Mouse (Mus musculus): Measurements from ENCODE around the gene Wfdc5.
A peak's percentile ranks its signal among the peaks of the same experiment; 100 is the strongest.

The Wfdc5 gene

DNA sequence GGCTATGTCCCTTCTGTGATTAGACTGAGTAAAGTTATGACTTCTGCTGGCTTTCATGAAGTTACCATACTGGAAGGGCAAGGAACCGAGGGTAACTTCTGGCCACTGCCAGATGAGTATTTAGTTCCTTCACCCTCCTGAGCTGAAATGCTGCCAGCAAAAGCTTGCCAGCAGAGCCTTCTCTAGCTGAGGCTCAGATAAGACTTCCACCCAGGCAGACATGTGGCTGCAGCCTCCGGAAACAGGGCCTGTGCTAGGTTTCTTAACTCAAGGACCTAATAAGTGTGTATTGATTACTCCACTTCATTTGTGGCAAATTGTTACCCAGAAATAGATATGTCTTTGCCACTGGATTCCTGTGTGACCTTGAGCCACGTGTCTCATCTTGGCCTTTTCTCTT lies 9.1 kb downstream of the Wfdc5 start:
- no peak for DNase-seq

DNA sequence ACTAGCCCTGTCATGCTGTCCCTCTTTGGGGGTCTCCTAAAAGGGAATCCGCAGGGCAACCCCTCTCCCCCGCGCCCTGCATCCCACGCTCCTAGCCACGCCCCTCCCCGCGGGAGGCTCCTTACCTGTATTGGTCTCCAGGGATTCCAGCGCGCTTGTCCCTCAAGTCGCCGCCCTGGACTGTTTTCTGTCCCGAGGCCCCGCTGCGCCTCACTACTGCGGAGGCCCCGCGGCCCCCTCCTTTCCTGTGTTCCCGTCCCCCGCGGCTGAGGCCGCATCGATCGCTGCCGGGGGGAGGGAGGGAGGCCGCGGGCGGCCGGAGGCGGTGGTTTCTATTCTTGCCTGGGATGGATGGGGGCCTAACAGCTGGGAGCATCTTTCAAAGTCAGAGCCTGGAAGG lies 11.6 kb downstream of the Wfdc5 start, which contains the start of gene Kcns1:
Gene Kcns1, minus strand, starts transcription at position 212 of the 400 bp plus-strand sequence.
- DNase-seq = no peak

DNA sequence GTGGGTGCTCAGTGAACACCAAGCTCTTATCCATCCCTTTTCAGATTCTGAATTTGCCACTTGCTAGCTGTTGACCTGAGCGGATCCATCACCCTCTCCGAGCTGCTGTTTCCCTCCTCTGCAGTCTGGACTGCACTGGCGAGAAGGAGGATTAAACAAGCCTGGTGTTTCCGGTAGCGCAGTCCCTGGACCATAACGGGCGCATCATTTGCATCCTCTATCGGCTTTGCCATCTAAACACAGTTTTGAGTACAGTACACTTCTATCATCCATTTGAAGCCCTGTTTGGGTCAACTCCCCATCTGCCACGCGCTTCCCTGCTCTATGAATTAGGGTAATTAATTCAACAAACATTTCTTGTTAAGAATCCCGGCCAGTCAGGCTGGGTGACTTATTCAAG lies 12.2 kb downstream of the Wfdc5 start:
- DNase-seq = no peak

GRCm38 (mm10) chr2:164168571-164168946 lies 14.0 kb downstream of the Wfdc5 start:
- no peak for DNase-seq

DNA sequence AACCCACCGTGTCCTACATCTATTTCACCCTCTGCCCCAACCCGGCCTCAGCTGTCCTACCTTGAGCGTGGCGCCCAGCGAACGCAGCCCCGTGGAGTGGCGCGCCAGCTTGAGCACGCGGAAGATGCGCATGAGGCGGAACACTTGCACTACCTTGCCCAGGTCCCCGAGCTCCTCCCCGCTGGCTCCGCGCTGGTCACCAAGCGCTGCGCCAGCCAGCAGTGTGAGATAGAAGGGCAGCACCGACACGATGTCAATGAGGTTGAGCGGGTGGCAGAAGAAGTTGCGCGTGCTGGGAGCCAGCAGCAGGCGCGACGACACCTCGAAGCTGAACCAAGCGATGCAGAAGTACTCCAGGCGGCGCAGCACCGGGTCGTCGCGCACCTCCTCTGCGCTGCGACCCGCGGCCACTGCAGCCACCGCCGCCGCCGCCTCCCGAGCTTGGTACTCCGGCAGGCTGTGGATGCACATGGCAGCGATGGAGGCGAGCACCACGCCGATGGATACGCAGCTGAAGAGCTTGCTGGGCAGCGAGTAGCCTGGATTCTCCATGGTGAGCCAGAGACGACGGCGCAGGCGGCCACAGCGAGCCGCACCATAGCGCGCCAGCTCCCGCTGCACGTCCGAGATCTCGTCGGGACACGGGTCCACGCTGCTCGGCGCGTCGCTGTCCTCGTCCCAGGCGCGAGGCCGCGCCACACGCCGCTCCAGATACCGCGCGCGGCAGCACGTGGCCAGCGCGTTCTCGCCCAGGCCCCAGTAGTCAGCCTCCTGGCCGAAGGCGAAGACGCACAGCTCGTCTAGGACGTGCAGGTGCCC lies 14.6 kb downstream of the Wfdc5 start:
- DNase-seq = no peak

- DNase-seq = no peak
These were observed 17.6 kb downstream of the Wfdc5 start for GRCm38 (mm10) chr2:164164941-164165340.

DNA sequence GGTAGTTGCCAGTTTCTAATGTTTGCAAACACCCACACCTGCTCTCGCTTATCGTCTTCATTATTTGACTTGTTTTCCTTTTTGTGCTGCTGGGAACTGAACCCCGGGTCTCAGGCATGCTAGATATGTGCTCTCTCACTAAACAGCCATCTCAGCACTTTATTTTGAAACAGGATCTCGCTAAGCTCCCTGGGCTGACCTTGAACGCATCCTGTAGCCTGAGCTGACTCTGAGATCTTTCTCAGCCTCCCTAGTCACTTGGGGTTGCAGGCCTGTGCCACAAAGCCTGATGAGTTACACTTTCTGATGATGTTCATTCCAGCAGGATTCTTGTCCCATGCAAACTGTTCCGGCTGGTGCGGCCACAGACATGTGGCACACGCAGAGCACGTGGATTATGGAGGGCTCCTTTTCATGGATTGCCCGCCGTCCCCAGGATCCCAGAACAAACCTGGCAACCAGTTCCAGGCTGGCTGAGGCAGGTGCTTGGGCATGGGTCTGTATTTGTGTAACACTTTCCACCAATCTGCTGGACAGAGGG lies 21.0 kb downstream of the Wfdc5 start:
- DNase-seq = no peak

DNA sequence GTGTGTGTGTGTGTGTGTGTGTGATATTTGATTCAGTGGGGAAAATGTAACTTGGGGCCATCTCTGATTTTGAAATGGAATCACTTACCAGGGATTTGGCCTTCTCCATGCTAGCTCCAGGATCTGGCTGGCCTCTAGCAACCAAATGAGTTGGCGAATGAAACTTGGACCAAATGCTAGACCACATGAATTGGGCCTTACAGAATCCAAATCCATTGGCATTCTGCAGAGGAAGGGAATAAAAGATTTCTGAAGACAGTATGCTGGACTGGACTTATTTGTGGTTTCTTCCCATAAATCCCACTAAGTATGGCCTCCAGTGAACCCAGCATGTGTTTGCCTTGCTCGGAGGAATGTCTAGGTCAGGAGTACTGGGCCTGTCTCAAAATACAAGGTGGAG lies 23.7 kb downstream of the Wfdc5 start:
- DNase-seq = no peak

DNA sequence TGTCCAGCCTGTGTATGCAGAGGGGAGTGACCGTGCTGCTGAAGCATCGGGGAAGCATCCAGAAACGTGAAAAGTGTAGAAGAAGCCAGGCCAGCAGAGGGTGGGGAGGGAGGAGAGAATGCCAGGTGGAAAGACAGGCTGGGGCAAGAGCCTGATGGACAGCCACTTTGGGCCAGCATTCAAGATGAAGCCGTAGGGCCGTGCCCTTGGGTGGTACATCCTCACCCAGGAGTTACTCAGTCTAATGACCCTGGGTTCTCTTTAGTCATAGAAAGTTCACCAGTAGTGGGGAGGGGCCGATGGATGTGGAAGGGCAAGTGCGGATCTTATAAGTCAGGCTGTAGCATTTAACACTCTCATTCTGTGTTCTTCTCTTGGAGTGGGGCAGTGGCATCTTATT lies 26.4 kb downstream of the Wfdc5 start:
- DNase-seq = no peak

DNA sequence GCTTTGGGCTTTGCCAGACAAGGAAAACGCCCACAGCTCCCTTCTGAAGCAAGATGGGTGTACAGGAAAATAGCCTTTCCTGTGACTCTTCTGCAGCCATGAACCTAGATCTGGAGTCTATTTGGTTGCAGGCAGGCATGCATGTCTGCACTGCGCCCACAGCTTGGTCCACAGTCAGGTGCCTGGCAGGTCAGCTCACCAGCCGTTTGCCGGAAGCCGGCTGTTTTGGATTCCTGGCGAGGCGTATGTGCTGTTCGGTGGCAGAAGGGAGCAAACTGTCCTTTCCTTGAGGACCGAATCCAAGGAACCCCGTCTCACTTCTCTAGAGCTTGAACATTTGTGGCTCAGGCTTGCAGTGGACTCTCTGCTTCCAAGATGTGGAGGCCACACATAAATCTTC lies 28.5 kb downstream of the Wfdc5 start:
- DNase-seq = no peak

GRCm38 (mm10) chr2:164152341-164152740 lies 30.2 kb downstream of the Wfdc5 start:
- DNase-seq = no peak

- no peak for DNase-seq
These were observed 32.3 kb downstream of the Wfdc5 start for GRCm38 (mm10) chr2:164150086-164150760.

DNA sequence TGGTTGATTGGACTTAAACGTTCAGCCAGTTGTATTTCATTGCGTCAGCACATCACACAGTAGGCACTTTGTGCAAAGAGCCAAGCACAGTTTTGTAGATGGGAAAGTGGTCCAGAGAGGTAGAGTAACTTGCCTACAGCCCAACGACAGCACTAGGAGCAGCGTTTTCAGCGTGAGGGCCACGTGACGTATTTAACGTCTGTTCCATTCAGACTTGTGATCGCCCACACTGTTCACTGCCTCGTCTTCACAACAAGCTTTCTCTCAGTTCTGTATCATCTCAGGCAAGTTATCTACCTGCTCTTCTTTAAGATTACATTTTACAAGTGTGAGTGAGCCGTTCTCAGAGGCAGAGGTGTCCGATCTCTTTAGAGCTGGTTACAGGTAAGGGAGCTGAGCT lies 36.0 kb downstream of the Wfdc5 start:
- DNase-seq = no peak

- no peak for DNase-seq
These were observed 38.0 kb downstream of the Wfdc5 start for GRCm38 (mm10) chr2:164144541-164144940.

GRCm38 (mm10) chr2:164144025-164144424 lies 38.5 kb downstream of the Wfdc5 start:
- no peak for DNase-seq

GRCm38 (mm10) chr2:164142021-164142420 lies 40.5 kb downstream of the Wfdc5 start:
- DNase-seq = no peak

DNA sequence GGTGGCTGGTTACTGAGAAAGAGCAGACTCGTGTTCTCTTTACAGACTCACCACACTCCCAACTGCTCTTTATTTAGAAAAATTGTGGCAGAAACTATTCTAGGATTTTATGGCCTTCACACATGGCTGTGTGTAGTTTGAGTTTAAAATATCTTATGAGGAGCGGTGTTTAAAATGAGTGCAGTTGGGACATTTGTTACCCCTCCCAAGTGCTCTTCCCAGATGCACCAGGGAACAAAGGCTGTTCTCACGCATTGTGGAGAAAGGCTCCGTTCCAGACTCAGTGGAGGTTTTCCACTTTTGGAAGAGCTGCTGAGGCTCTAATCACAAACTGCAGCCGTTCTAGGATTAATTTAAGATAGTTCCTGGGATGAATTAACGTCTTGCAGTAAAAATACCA lies 44.8 kb downstream of the Wfdc5 start:
- DNase-seq = no peak

DNA sequence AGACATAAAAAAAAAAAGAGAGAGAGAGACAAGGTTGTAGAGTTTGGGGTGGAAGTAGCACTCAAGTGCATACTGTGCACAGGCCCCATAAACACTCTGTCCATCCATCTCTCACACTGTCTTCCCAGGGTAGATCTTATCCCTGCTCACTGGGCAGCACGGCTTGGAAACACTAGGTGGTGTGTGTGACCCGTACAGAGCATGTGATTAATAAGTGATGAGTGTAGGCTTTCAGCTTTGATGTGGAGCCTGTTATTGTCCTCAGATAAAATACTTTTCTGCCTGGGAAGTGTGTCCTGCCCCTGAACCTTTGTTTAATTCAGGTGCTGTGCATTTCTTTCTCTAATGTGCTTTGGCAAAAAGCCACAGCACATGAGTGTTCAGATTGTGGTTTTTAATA lies 46.1 kb downstream of the Wfdc5 start:
- no peak for DNase-seq

DNA sequence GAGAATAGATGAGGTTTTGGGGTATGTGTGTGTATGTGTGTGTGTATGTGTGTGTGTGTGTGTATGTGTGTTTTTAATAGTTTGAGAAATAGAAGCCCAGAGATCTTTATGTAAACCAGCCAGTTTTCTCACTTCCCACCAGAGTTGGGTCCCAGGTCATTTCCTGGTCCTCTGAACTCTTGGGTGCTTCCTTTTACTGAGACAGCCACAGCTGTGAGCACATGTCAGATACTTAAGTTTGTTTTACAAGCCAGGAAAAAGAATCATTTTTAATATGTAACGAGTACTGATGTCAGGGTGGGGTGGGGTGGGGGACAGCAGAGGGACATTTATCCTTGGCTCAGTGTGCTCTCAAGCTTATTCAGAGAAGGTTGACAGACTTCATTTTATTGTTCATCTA lies 47.2 kb downstream of the Wfdc5 start:
- no peak for DNase-seq

DNA sequence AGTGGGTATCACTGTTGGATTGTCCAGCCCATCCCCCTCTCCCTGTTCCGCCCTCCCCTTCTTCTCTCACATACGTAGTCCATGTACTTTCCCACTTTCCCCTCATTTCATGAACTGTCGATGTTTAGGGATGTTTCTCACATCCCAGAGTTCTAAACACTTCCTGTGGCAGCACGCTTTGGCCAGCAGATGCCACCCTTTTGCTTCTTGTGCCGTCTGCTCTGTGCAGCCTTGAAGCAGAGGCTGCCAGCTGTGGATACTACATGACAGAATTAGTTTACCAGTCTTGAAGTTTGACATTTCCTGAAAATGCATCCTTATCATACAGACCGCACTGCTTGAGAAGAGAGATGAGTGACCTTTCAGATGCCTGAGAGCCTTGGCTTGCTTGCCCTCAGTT lies 48.0 kb downstream of the Wfdc5 start:
- peak; percentile 19 for DNase-seq

DNA sequence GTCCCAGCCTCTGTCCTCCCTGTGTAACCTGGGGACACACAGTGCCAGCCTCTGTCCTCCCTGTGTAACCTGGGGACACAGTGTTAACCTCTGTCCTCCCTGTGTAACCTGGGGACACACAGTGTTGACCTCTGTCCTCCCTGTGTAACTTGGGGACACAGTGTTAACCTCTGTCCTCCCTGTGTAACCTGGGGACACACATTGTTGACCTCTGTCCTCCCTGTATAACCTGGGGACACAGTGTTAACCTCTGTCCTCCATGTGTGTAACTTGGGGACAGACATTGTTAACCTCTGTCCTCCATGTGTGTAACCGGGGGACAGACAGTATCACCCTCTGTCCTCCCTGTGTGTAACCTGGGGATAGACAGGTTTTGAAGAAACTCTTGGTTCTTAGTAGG lies 51.0 kb downstream of the Wfdc5 start:
- DNase-seq = no peak

GRCm38 (mm10) chr2:164128576-164129411 lies 53.7 kb downstream of the Wfdc5 start:
- DNase-seq = no peak

GRCm38 (mm10) chr2:164127297-164127696 lies 55.2 kb downstream of the Wfdc5 start:
- DNase-seq = no peak

Data from kidney, adult 18-20 months (tissue).